Mouse (Mus musculus): ENCODE data around the gene Atn1.

DNA sequence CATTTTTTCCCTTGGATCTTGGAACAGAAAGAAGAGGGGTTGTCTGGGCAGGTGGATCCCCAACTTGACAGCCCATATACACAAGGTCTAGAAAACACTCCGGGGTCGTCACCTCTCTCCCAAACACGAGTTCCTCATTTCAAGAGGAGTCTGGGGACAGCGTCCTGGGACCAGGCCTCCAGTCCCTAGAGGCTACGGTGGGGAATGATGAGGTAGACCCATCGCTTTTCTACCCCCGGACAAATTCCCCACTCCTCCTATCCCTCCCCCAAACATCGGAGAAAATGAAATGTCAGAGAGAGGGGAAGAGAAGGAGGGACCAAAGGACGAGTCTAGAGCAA is 12.3 kb upstream of the Atn1 start:
- TF ChIP-seq CTCF (conservative IDR thresholded peaks at IDR 0.05; ENCODE audit: insufficient read depth, insufficient read length, low read depth, low read length), result no peak
- no peak for TF ChIP-seq POLR2A (IDR thresholded peaks at IDR 0.05; ENCODE audit: low read depth, low read length)
